Mouse (Mus musculus) heart, embryonic 12.5 days (tissue): Measurements from ENCODE around the gene Tnn. TPM values are rescaled to one million over a fixed set of nuclear protein-coding genes. Genes with fewer than 3 reads are reported as not detected.

Experiments used
- ATAC-seq: fragments of 200-750 bp; cut with Nextera tagmentation; 2 replicates; pipeline ENCODE4 v1.8.0; 2017; ENCODE audit warnings: moderate TSS enrichment, moderate library complexity; ENCODE audit not compliant: insufficient number of reproducible peaks, low FRiP score
- H3K27ac ChIP-seq: fragments of 300-500 bp; sonication (generic); 2 replicates; pipeline ENCODE4 v1.5.1; 2016; ENCODE audit warnings: mild to moderate bottlenecking, moderate library complexity; ENCODE audit not compliant: poor library complexity, severe bottlenecking
- H3K27me3 ChIP-seq: fragments of 300-500 bp; sonication (generic); replicated peaks from 2 replicates; pipeline ENCODE4 v1.6.1; 2016; ENCODE audit warnings: mild to moderate bottlenecking, moderate library complexity
- H3K36me3 ChIP-seq: fragments of 300-500 bp; sonication (generic); 2 replicates; pipeline ENCODE4 v1.6.1; 2016; ENCODE audit warnings: mild to moderate bottlenecking, moderate library complexity
- H3K4me1 ChIP-seq: fragments of 300-500 bp; sonication (generic); replicated peaks from 2 replicates; pipeline ENCODE4 v1.6.1; 2016; ENCODE audit warnings: mild to moderate bottlenecking
- H3K4me2 ChIP-seq: fragments of 300-500 bp; sonication (generic); 2 replicates; pipeline ENCODE4 v1.6.1; 2016; ENCODE audit warnings: mild to moderate bottlenecking, moderate library complexity
- H3K4me3 ChIP-seq: fragments of 300-500 bp; sonication (generic); 2 replicates; pipeline ENCODE4 v1.5.1; 2016; ENCODE audit warnings: mild to moderate bottlenecking
- H3K9ac ChIP-seq: fragments of 300-500 bp; sonication (generic); 2 replicates; pipeline ENCODE4 v1.6.1; 2016; ENCODE audit warnings: mild to moderate bottlenecking, moderate library complexity
- H3K9me3 ChIP-seq: fragments of 300-500 bp; sonication (generic); replicated peaks from 2 replicates; pipeline ENCODE4 v1.6.1; 2016; ENCODE audit warnings: mild to moderate bottlenecking, moderate library complexity
- WGBS: fragments of 180-500 bp; shearing (Covaris S2); methylation state at CpG from one replicate; pipeline ENCODE4 v1.1.7; 2016; 5-methylcytosine and 5-hydroxymethylcytosine counted together
- polyA plus RNA-seq: library from polyadenylated mRNA; unstranded; fragments of >200 nt; fragmentation: Nextera tagmentation; extraction: Ambion mirVana; gene quantifications from 2 replicates; pipeline ENCODE4 v1.2.1, GENCODE M21; 2016

Tnn gene
- 0.06 TPM in 1 of 2 replicates, not detected in the other for polyA plus RNA-seq

GRCm38 (mm10) chr1:160153480-160153879 is at the start of gene Tnn:
TSS of gene Tnn (minus strand) at chr1:160153580.
- 58% methylated on average over 8 of the region's 8 CpGs for WGBS
- no peak within 1 kb of the TSS for H3K27ac ChIP-seq
- no peak within 1 kb of the TSS for H3K4me2 ChIP-seq
- no peak within 1 kb of the TSS for H3K4me3 ChIP-seq
- H3K27me3 ChIP-seq: no peaks in the 10 kb centered on the region
- H3K4me1 ChIP-seq: no peaks in the 10 kb centered on the region
- H3K9me3 ChIP-seq: no peaks in the 10 kb centered on the region
- no peaks in the 10 kb centered on the region for H3K36me3 ChIP-seq
- no peak for ATAC-seq
- no peak within 1 kb of the TSS for H3K9ac ChIP-seq

GRCm38 (mm10) chr1:160195337-160195663 is 41.9 kb upstream of the Tnn start:
- Histone ChIP-seq H3K4me1 (peaks cover 11% of the 10 kb centered on the region), H3K9me3 (no peaks in the 10 kb centered on the region), H3K27ac (peak overlapping the region; percentile 87), H3K9ac (peak overlapping the region; percentile 87), H3K4me3 (peak overlapping the region; percentile 79), H3K36me3 (peaks cover 20% of the 10 kb centered on the region), H3K4me2 (peak overlapping the region; percentile 90), H3K27me3 (no peaks in the 10 kb centered on the region)
- ATAC-seq: no peak; the same call in 1 of the 2 replicates
- WGBS: under 1% methylated on average over 13 of the region's 13 CpGs

- H3K9ac ChIP-seq: peak within 1 kb of the TSS; percentile 87
- peaks cover 18% of the 10 kb centered on the region for H3K36me3 ChIP-seq
- H3K4me3 ChIP-seq: peak within 1 kb of the TSS; percentile 79
- H3K4me2 ChIP-seq: peak within 1 kb of the TSS; percentile 90
- peaks cover 11% of the 10 kb centered on the region for H3K4me1 ChIP-seq
- no peaks in the 10 kb centered on the region for H3K27me3 ChIP-seq
- WGBS: 7% methylated on average over 31 of the region's 31 CpGs
- H3K27ac ChIP-seq: peak within 1 kb of the TSS; percentile 87
- no peaks in the 10 kb centered on the region for H3K9me3 ChIP-seq
- peak; percentile 100 for ATAC-seq
Observed at GRCm38 (mm10) chr1:160194529-160195336, 41.4 kb upstream of the Tnn start, which contains the start of gene Mrps14. TSS of gene Mrps14 (plus strand) at chr1:160195215.

- Histone ChIP-seq H3K9me3 (no peaks in the 10 kb centered on the region), H3K9ac (no peak overlapping the region), H3K36me3 (no peaks in the 10 kb centered on the region), H3K27me3 (no peaks in the 10 kb centered on the region), H3K4me3 (no peak overlapping the region), H3K27ac (no peak overlapping the region), H3K4me2 (peak overlapping the region; percentile 16; the same call in 1 of the 2 replicates), H3K4me1 (no peaks in the 10 kb centered on the region)
- WGBS: 18% methylated on average over 5 of the region's 5 CpGs
- ATAC-seq: no peak
Observed at GRCm38 (mm10) chr1:160184506-160184905, 31.1 kb upstream of the Tnn start.

- Histone ChIP-seq H3K4me3 (no peak overlapping the region), H3K36me3 (no peaks in the 10 kb centered on the region), H3K27me3 (no peaks in the 10 kb centered on the region), H3K4me2 (no peak overlapping the region), H3K9ac (no peak overlapping the region), H3K9me3 (no peaks in the 10 kb centered on the region), H3K4me1 (no peaks in the 10 kb centered on the region), H3K27ac (no peak overlapping the region)
- no peak for ATAC-seq
- 60% methylated on average over 4 of the region's 4 CpGs for WGBS
Observed at GRCm38 (mm10) chr1:160181216-160181615, 27.8 kb upstream of the Tnn start.

GRCm38 (mm10) chr1:160176903-160177302 is 23.5 kb upstream of the Tnn start:
- no peak for ATAC-seq
- Histone ChIP-seq H3K4me2 (no peak overlapping the region), H3K27me3 (no peaks in the 10 kb centered on the region), H3K9me3 (no peaks in the 10 kb centered on the region), H3K4me1 (no peaks in the 10 kb centered on the region), H3K27ac (no peak overlapping the region), H3K4me3 (no peak overlapping the region), H3K9ac (no peak overlapping the region), H3K36me3 (no peaks in the 10 kb centered on the region)
- 76% methylated on average over 8 of the region's 8 CpGs for WGBS

GRCm38 (mm10) chr1:160166600-160166999 is 13.2 kb upstream of the Tnn start:
- no peak overlapping the region for H3K9ac ChIP-seq
- WGBS: 78% methylated on average over 3 of the region's 5 CpGs
- no peaks in the 10 kb centered on the region for H3K4me1 ChIP-seq
- no peaks in the 10 kb centered on the region for H3K27me3 ChIP-seq
- no peak overlapping the region for H3K27ac ChIP-seq
- H3K36me3 ChIP-seq: no peaks in the 10 kb centered on the region
- no peak overlapping the region for H3K4me2 ChIP-seq
- H3K9me3 ChIP-seq: no peaks in the 10 kb centered on the region
- ATAC-seq: no peak
- no peak overlapping the region for H3K4me3 ChIP-seq

- H3K4me3 ChIP-seq: no peak overlapping the region
- H3K4me2 ChIP-seq: no peak overlapping the region
- no peaks in the 10 kb centered on the region for H3K36me3 ChIP-seq
- WGBS: 85% methylated on average over 2 of the region's 2 CpGs
- H3K4me1 ChIP-seq: no peaks in the 10 kb centered on the region
- H3K27me3 ChIP-seq: no peaks in the 10 kb centered on the region
- no peak overlapping the region for H3K9ac ChIP-seq
- ATAC-seq: no peak
- no peak overlapping the region for H3K27ac ChIP-seq
- no peaks in the 10 kb centered on the region for H3K9me3 ChIP-seq
Observed at GRCm38 (mm10) chr1:160158190-160158589, 4.8 kb upstream of the Tnn start.

GRCm38 (mm10) chr1:160150726-160151125 is 2.7 kb downstream of the Tnn start:
- WGBS: 60% methylated on average over 3 of the region's 3 CpGs
- ATAC-seq: no peak
- Histone ChIP-seq H3K4me2 (no peak overlapping the region), H3K9ac (no peak overlapping the region), H3K9me3 (no peaks in the 10 kb centered on the region), H3K27ac (no peak overlapping the region), H3K4me3 (no peak overlapping the region), H3K36me3 (no peaks in the 10 kb centered on the region), H3K27me3 (no peaks in the 10 kb centered on the region), H3K4me1 (no peaks in the 10 kb centered on the region)

- no peaks in the 10 kb centered on the region for H3K36me3 ChIP-seq
- ATAC-seq: no peak
- WGBS: 65% methylated on average over 11 of the region's 11 CpGs
- H3K9me3 ChIP-seq: no peaks in the 10 kb centered on the region
- no peak overlapping the region for H3K4me2 ChIP-seq
- no peak overlapping the region for H3K4me3 ChIP-seq
- no peaks in the 10 kb centered on the region for H3K4me1 ChIP-seq
- H3K27ac ChIP-seq: no peak overlapping the region
- H3K27me3 ChIP-seq: no peaks in the 10 kb centered on the region
- H3K9ac ChIP-seq: no peak overlapping the region
Observed at GRCm38 (mm10) chr1:160149291-160149906, 4.0 kb downstream of the Tnn start.

- no peak for ATAC-seq
- Histone ChIP-seq H3K27ac (no peak overlapping the region), H3K36me3 (no peaks in the 10 kb centered on the region), H3K4me2 (no peak overlapping the region), H3K4me3 (no peak overlapping the region), H3K9ac (no peak overlapping the region), H3K4me1 (no peaks in the 10 kb centered on the region), H3K9me3 (no peaks in the 10 kb centered on the region), H3K27me3 (no peaks in the 10 kb centered on the region)
- 73% methylated on average over 7 of the region's 7 CpGs for WGBS
Observed at GRCm38 (mm10) chr1:160147274-160147673, 6.1 kb downstream of the Tnn start.
